Mouse (Mus musculus) limb, embryonic 14.5 days (tissue): ENCODE measurements around the gene Lrriq1. TPM values are rescaled to one million over a fixed set of nuclear protein-coding genes. Genes with fewer than 3 reads are reported as not detected.
A peak's percentile ranks its signal among the peaks of the same experiment; 100 is the strongest.

Source experiments
- ATAC-seq: fragments of 200-750 bp; cut with Nextera tagmentation; 2 replicates; pipeline ENCODE4 v1.8.0; 2017; ENCODE audit warnings: low read depth, moderate number of reproducible peaks, moderate TSS enrichment; ENCODE audit not compliant: low FRiP score
- DNase-seq: peaks from one replicate; pipeline ENCODE4 v3.0.0-alpha.2; 2015; ENCODE audit warnings: low spot score
- H3K27ac ChIP-seq: fragments of 300-500 bp; sonication (generic); replicated peaks from 2 replicates; pipeline ENCODE4 v1.5.1; 2014; ENCODE audit warnings: low read depth, mild to moderate bottlenecking, low read length, moderate library complexity, mixed read lengths
- H3K27me3 ChIP-seq: fragments of 300-500 bp; sonication (generic); 2 replicates; pipeline ENCODE4 v1.6.1; 2014; ENCODE audit warnings: low read length, mixed read lengths; ENCODE audit not compliant: control insufficient read depth, insufficient read depth
- H3K36me3 ChIP-seq: fragments of 300-500 bp; sonication (generic); 2 replicates; pipeline ENCODE4 v1.6.1; 2014; ENCODE audit warnings: mild to moderate bottlenecking, low read length, moderate library complexity, mixed read lengths; ENCODE audit not compliant: control insufficient read depth, insufficient read depth
- H3K4me1 ChIP-seq: fragments of 300-500 bp; sonication (generic); 2 replicates; pipeline ENCODE4 v1.6.1; 2014; ENCODE audit warnings: antibody characterized with exemption, low read length, mixed read lengths; ENCODE audit not compliant: control insufficient read depth, insufficient read depth
- H3K4me2 ChIP-seq: fragments of 300-500 bp; sonication (generic); replicated peaks from 2 replicates; pipeline ENCODE4 v1.6.1; 2014; ENCODE audit warnings: low read depth, mild to moderate bottlenecking, low read length, moderate library complexity; ENCODE audit not compliant: severe bottlenecking
- H3K4me3 ChIP-seq: fragments of 300-500 bp; sonication (generic); replicated peaks from 2 replicates; pipeline ENCODE4 v1.5.1; 2014; ENCODE audit warnings: low read length
- H3K9ac ChIP-seq: fragments of 300-500 bp; sonication (generic); 2 replicates; pipeline ENCODE4 v1.6.1; 2014; ENCODE audit warnings: mild to moderate bottlenecking, low read depth, low read length, moderate library complexity; ENCODE audit not compliant: severe bottlenecking
- H3K9me3 ChIP-seq: fragments of 300-500 bp; sonication (generic); 2 replicates; pipeline ENCODE4 v1.6.1; 2016; ENCODE audit warnings: low read length; ENCODE audit not compliant: control insufficient read depth
- POLR2A ChIP-seq: fragments of 200-500 bp; IDR thresholded peaks from 2 replicates; pipeline ENCODE4 v1.8.0; 2012; ENCODE audit warnings: inconsistent platforms, mild to moderate bottlenecking, moderate library complexity, borderline replicate concordance; ENCODE audit not compliant: insufficient read depth, insufficient read length; ENCODE audit errors: extremely low read depth
- WGBS: fragments of 180-500 bp; shearing (Covaris S2); extraction: QIAGEN DNeasy Blood & Tissue Kit; methylation state at CpG from one replicate; pipeline ENCODE4 v1.1.7; 2014; 5-methylcytosine and 5-hydroxymethylcytosine counted together
- polyA plus RNA-seq, 2 experiments: library from polyadenylated mRNA; depleted of rRNA in 1 of 2; stranded (reverse) in 1 of 2; unstranded in 1 of 2; fragments of >200 nt; fragmentation: Nextera tagmentation in 1 of 2; extraction: Ambion mirVana in 1 of 2; gene quantifications; 2 replicates each; pipeline versions ENCODE4 v1.2.1 to v1.2.3; 2012 to 2014

Lrriq1 gene
- polyA plus RNA-seq (2012; rRNA removed) (0.13 TPM in 1 of 2 replicates, not detected in the other), polyA plus RNA-seq (2014; fragmentation: Nextera tagmentation; extraction: Ambion mirVana) (not detected in 2 replicates)

- no peaks in the 10 kb centered on the region for H3K27me3 ChIP-seq
- WGBS: 6% methylated on average over 25 of the region's 25 CpGs
- H3K9ac ChIP-seq: peak within 1 kb of the TSS; percentile 49
- ATAC-seq: peak; percentile 94
- DNase-seq: peak; percentile 81
- TF ChIP-seq POLR2A: no peak
- H3K4me3 ChIP-seq: peak within 1 kb of the TSS; percentile 47
- peak within 1 kb of the TSS; percentile 66 for H3K4me2 ChIP-seq
- no peaks in the 10 kb centered on the region for H3K36me3 ChIP-seq
- H3K4me1 ChIP-seq: no peaks in the 10 kb centered on the region
- no peak within 1 kb of the TSS for H3K27ac ChIP-seq
- H3K9me3 ChIP-seq: no peaks in the 10 kb centered on the region
Measured at GRCm38 (mm10) chr10:103235707-103236459, at the start of gene Lrriq1. Gene Lrriq1 (minus strand): TSS chr10:103236322.

- peak; percentile 60; the same call in 1 of the 2 replicates for ATAC-seq
- WGBS: 54% methylated on average over 5 of the region's 5 CpGs
Measured at GRCm38 (mm10) chr10:103253842-103254803, 18.0 kb upstream of the Lrriq1 start.

GRCm38 (mm10) chr10:103236460-103236772 lies 294 bp upstream of the Lrriq1 start:
- H3K9me3 ChIP-seq: no peaks in the 10 kb centered on the region
- no peak overlapping the region for H3K9ac ChIP-seq
- 19% methylated on average over 4 of the region's 4 CpGs for WGBS
- no peaks in the 10 kb centered on the region for H3K36me3 ChIP-seq
- H3K27ac ChIP-seq: no peak overlapping the region
- DNase-seq: no peak
- H3K27me3 ChIP-seq: no peaks in the 10 kb centered on the region
- TF ChIP-seq POLR2A: no peak
- H3K4me3 ChIP-seq: peak overlapping the region; percentile 47
- H3K4me1 ChIP-seq: no peaks in the 10 kb centered on the region
- ATAC-seq: no peak
- peak overlapping the region; percentile 66; the same call in 1 of the 2 replicates for H3K4me2 ChIP-seq

More at GRCm38 (mm10) chr10:103253842-103254803, 18.0 kb upstream of the Lrriq1 start:
- Histone ChIP-seq H3K4me3 (no peak overlapping the region), H3K4me2 (no peak overlapping the region), H3K27me3 (no peaks in the 10 kb centered on the region), H3K9me3 (no peaks in the 10 kb centered on the region), H3K36me3 (no peaks in the 10 kb centered on the region), H3K4me1 (no peaks in the 10 kb centered on the region), H3K9ac (no peak overlapping the region), H3K27ac (no peak overlapping the region)
- peak; percentile 79 for DNase-seq
- no peak for TF ChIP-seq POLR2A

- H3K36me3 ChIP-seq: no peaks in the 10 kb centered on the region
- ATAC-seq: no peak
- WGBS: 87% methylated on average over 1 of the region's 1 CpGs
- H3K4me3 ChIP-seq: no peak overlapping the region
- H3K9ac ChIP-seq: no peak overlapping the region
- no peak for DNase-seq
- H3K4me2 ChIP-seq: no peak overlapping the region
- H3K27me3 ChIP-seq: no peaks in the 10 kb centered on the region
- H3K9me3 ChIP-seq: no peaks in the 10 kb centered on the region
- H3K27ac ChIP-seq: no peak overlapping the region
- TF ChIP-seq POLR2A: no peak
- no peaks in the 10 kb centered on the region for H3K4me1 ChIP-seq
Measured at GRCm38 (mm10) chr10:103226646-103227045, 9.5 kb downstream of the Lrriq1 start.

- WGBS: 42% methylated on average over 4 of the region's 4 CpGs
- no peak for ATAC-seq
- Histone ChIP-seq H3K4me1 (no peaks in the 10 kb centered on the region), H3K9me3 (no peaks in the 10 kb centered on the region), H3K27me3 (no peaks in the 10 kb centered on the region), H3K4me3 (no peak overlapping the region), H3K4me2 (no peak overlapping the region), H3K9ac (no peak overlapping the region), H3K27ac (no peak overlapping the region), H3K36me3 (no peaks in the 10 kb centered on the region)
- peak; percentile 48 for DNase-seq
- TF ChIP-seq POLR2A: no peak
Measured at GRCm38 (mm10) chr10:103194655-103195328, 41.3 kb downstream of the Lrriq1 start.
